Mouse (Mus musculus): ENCODE measurements around the gene Prrc2a.

DNA sequence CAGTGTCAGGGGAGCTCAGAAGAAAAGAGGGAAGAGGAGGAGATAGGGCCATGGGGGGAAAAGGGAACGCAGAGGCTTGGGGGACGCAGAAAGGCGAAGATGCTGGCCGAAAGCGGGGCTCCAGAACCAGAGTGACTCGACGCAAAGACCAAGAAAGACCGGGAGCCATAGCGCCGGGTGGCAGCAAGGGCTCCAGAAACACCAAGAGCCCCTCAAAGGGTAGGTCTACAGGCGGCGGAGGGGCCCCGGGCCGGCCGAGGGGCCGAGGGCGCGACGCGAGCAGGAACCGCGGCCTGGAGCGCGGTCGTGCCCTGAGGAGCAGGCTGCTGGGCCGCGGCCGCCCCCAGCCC lies 504 bp downstream of the Prrc2a start:
- no peak for TF ChIP-seq CTCF (IDR thresholded peaks at IDR 0.05; ENCODE audit: borderline replicate concordance, extremely low read depth, insufficient read depth, insufficient read length)
- TF ChIP-seq POLR2A (IDR thresholded peaks at IDR 0.05; ENCODE audit: borderline replicate concordance, extremely low read depth, insufficient read depth, insufficient read length, poor library complexity, severe bottlenecking), result no peak
